Mouse (Mus musculus): ENCODE results near the gene Gm4881. TPM values are rescaled to one million over a fixed set of nuclear protein-coding genes. Genes with fewer than 3 reads are reported as not detected.

The Gm4881 gene
- polyA plus RNA-seq, 1 experiment from 2014 or later: not detected

DNA sequence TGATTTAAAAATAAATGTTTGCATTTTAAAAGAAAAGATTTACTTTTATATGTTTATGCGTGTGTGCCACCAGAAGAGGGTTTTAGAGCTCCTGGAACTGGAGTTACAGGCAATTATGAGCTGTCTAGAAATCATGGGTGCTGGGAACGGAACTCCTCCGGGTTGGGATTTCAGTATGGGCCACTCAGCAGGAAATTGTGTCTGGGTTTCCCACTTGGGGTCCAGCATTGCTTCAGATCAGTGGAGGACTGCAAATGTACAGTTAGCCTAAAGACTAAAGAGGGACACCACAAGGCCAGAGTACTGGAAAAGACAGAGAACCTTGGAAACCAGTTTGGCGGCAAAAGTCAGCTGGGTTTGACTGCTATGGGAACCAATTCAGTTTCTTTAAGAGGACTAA lies 28.9 kb upstream of the Gm4881 start:
- Histone ChIP-seq H3K9me3 (no peaks in the 10 kb centered on the region), H3K9ac (replicated peaks) (no peak overlapping the region), H3K4me3 (replicated peaks) (no peak overlapping the region), H3K4me2 (no peak overlapping the region), H3K27me3 (0 out of 2 replicates have a peak, but pooled peaks cover 2% of the 10 kb centered on the region), H3K4me1 (replicated peaks) (peaks cover 10% of the 10 kb centered on the region), H3K36me3 (0 out of 2 replicates have a peak, but pooled peaks cover 5% of the 10 kb centered on the region), H3K27ac (no peak overlapping the region)
- 82% methylated on average over 4 of the region's 4 CpGs for WGBS
- ATAC-seq (ENCODE audit: insufficient number of reproducible peaks, insufficient read depth, low FRiP score, low TSS enrichment, low read depth): no peak

DNA sequence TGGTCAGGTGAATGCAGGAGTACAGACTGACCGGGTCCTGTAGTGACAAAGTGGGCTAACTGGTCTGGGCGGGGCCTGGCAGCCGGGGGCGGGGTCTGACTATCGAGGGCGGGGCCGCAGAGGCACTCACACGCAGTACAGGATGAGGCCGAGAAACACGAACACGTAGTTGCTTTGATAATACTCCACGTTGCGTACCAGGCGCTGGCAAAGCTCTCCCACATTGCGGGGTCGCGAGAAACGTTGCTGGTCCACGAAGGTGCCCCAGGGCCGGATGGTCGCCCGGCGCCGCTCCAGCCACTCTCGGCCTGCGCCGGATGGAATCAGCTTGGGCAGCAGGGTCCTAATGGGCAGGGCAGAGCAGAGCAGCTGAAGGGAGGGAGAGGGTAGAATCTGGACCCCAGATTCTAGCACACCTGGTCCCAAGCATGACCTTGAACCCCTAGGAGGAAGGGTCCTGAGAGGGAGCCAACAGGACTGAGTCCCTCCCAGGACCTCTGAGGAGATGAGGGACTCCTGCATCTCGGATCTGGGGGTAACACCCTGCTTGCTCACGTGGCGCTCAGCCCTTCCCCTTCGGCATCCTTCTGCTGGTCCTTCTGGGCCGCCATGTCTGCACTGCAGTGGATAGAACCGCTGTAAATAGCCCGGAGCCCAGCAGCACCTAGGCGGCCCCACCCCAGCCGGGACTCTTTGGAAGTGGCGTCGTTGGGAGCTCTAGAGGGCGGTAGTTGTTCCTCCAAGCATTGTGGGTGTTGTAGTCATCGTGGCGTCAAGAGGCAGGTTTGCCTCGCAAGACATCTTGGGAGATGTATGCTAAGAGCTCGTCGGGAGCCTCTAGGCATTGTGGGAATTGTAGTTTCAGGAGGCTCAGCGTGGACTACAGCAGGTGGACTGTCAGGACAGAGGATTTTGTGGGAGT lies 27.9 kb upstream of the Gm4881 start, which contains the start of gene Rabac1:
Gene Rabac1, minus strand, starts transcription at position 783 of the 922 bp plus-strand sequence.
- under 1% methylated on average over 45 of the region's 45 CpGs for WGBS
- peak; percentile 91 for ATAC-seq (ENCODE audit: insufficient number of reproducible peaks, insufficient read depth, low FRiP score, low TSS enrichment, low read depth)
- Histone ChIP-seq H3K27me3 (no peaks in the 10 kb centered on the region), H3K27ac (peak within 1 kb of the TSS; percentile 62; the same call in 1 of the 2 replicates), H3K4me3 (replicated peaks) (peak within 1 kb of the TSS; percentile 66), H3K9ac (replicated peaks) (peak within 1 kb of the TSS; percentile 69), H3K4me2 (peak within 1 kb of the TSS; percentile 74), H3K36me3 (0 out of 2 replicates have a peak, but pooled peaks cover 5% of the 10 kb centered on the region), H3K4me1 (replicated peaks) (peaks cover 10% of the 10 kb centered on the region), H3K9me3 (no peaks in the 10 kb centered on the region)

DNA sequence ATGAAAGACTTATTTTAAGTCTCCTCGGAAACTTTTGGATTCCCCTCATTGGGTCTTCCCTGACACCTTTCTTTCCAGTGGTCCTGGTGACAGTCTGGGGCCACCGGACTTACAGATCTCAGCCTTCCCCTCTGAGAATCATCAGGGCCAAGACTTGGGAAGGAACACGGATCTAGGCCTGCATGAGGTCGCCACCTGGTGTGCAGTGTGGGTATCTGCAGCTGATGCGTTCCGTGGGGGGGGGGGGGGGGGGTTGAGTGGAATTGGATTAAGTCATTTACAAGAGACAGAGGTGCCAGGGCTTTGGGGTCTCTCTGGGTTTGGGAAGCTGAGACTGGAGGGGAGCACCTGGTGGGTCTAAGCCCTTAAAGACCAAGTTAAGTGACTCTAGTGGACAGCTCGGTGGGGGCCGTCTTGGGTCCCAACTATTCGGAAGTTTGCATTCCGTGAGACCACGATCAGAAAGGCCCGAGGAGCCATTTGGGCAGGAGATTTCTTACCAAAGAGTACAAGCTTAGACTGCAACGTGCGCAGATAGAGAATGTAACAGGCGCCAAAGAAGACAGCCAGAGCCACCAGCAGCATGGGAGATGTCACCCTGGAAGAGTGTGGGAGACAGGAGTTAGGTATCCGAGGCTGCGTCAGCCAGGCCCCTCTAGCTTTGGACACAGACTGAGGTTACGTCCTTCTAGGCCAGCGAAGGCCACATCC lies 27.1 kb upstream of the Gm4881 start:
- H3K27me3 ChIP-seq: no peaks in the 10 kb centered on the region
- peak overlapping the region; percentile 74 for H3K4me2 ChIP-seq
- 10% methylated on average over 18 of the region's 19 CpGs for WGBS
- no peak overlapping the region for H3K27ac ChIP-seq
- peak overlapping the region; percentile 66 for H3K4me3 ChIP-seq (replicated peaks)
- ATAC-seq (ENCODE audit: insufficient number of reproducible peaks, insufficient read depth, low FRiP score, low TSS enrichment, low read depth): peak; percentile 3
- H3K9ac ChIP-seq (replicated peaks): no peak overlapping the region
- H3K4me1 ChIP-seq (replicated peaks): peaks cover 10% of the 10 kb centered on the region
- no peaks in the 10 kb centered on the region for H3K9me3 ChIP-seq
- H3K36me3 ChIP-seq: 0 out of 2 replicates have a peak, but pooled peaks cover 5% of the 10 kb centered on the region

DNA sequence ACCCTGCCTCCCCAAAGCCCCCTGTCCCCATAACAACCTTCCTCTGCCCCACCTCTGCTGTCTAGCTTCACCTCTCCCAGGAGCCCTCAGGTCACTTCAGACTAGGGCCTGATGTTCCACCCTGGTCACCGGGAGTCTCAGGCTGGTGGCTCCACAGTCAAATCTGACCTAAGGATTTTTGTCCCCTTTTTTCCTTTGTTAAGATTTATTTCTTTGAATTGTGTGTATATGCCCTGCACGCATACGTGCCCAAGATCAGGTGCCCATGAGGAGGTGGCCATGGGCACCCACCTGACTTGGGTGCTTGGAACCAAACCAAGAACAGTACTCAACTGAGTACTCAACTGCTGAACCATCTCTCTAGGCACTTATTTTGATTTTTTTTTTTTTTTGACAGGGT lies 26.0 kb upstream of the Gm4881 start:
- ATAC-seq (ENCODE audit: insufficient number of reproducible peaks, insufficient read depth, low FRiP score, low TSS enrichment, low read depth): no peak
- no peak overlapping the region for H3K4me3 ChIP-seq (replicated peaks)
- H3K9me3 ChIP-seq: no peaks in the 10 kb centered on the region
- peaks cover 10% of the 10 kb centered on the region for H3K4me1 ChIP-seq (replicated peaks)
- WGBS: 95% methylated on average over 3 of the region's 3 CpGs
- H3K9ac ChIP-seq (replicated peaks): no peak overlapping the region
- H3K4me2 ChIP-seq: no peak overlapping the region
- 0 out of 2 replicates have a peak, but pooled peaks cover 5% of the 10 kb centered on the region for H3K36me3 ChIP-seq
- H3K27ac ChIP-seq: no peak overlapping the region
- H3K27me3 ChIP-seq: no peaks in the 10 kb centered on the region

DNA sequence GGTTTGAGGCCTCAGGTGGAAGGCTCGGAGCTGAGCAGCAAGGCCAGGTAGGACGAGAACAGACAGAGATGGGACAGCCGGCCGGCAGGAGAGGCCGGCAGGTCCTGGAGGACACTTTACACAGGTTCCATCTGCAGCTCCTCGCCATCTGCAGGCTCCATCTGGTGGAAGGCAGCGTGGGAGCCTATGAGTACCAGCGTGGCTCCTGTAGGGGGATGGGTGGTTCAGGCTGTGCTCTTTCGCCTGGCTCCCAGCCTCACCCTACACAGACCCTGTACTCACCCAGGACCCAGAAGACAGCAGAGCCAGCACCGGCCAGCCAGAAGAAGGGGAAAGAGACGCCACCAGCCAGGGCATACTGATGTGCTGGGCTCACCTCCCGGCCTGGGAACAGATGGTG lies 25.5 kb upstream of the Gm4881 start:
- no peak overlapping the region for H3K27ac ChIP-seq
- H3K4me2 ChIP-seq: no peak overlapping the region
- 69% methylated on average over 11 of the region's 12 CpGs for WGBS
- H3K9ac ChIP-seq (replicated peaks): no peak overlapping the region
- H3K27me3 ChIP-seq: no peaks in the 10 kb centered on the region
- 0 out of 2 replicates have a peak, but pooled peaks cover 5% of the 10 kb centered on the region for H3K36me3 ChIP-seq
- ATAC-seq (ENCODE audit: insufficient number of reproducible peaks, insufficient read depth, low FRiP score, low TSS enrichment, low read depth): no peak
- H3K4me1 ChIP-seq (replicated peaks): peaks cover 10% of the 10 kb centered on the region
- no peak overlapping the region for H3K4me3 ChIP-seq (replicated peaks)
- no peaks in the 10 kb centered on the region for H3K9me3 ChIP-seq

DNA sequence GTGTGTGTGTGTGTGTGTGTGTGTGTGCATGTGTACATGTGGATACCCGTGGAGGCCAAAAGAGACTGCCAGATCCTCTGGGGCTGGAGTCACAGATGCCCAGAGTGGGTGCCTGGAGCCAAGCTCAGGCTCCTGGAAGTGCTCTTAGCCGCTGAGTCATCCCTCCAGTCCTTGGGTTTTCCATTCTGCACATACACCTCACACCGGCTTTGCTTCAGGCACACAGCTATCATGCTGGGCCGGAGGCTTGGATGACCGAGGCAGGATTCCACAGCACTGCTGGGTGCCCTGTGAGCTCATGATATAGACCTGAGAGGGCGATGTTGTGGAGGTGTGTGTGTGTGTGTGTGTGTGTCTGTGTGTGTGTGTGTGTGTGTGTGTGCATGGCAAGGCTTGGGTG lies 24.2 kb upstream of the Gm4881 start:
- no peak for ATAC-seq (ENCODE audit: insufficient number of reproducible peaks, insufficient read depth, low FRiP score, low TSS enrichment, low read depth)
- WGBS: 74% methylated on average over 6 of the region's 6 CpGs
- 0 out of 2 replicates have a peak, but pooled peaks cover 5% of the 10 kb centered on the region for H3K36me3 ChIP-seq
- H3K9me3 ChIP-seq: no peaks in the 10 kb centered on the region
- H3K27me3 ChIP-seq: no peaks in the 10 kb centered on the region
- peaks cover 10% of the 10 kb centered on the region for H3K4me1 ChIP-seq (replicated peaks)
- H3K27ac ChIP-seq: no peak overlapping the region
- H3K9ac ChIP-seq (replicated peaks): no peak overlapping the region
- no peak overlapping the region for H3K4me2 ChIP-seq
- no peak overlapping the region for H3K4me3 ChIP-seq (replicated peaks)

DNA sequence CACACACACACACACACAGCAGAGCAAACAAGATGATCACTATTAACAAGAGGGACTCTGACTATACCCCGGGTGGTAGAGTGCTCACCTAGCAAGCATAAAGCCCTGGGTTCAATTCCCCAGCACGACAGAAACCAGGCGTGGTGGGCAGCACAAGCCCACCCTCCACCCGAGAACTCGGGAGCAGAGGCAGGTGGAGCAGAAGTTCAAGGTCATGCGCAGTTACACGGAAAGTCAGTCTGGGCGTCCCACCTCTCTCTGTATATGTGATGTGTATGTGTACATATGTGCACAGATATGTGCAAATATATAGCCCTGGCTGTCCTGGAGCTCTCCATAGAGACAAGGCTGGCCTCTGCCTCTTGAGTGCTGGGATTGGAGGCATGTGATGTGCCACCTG lies 23.7 kb upstream of the Gm4881 start:
- no peak overlapping the region for H3K27ac ChIP-seq
- H3K4me2 ChIP-seq: no peak overlapping the region
- 86% methylated on average over 8 of the region's 8 CpGs for WGBS
- H3K9ac ChIP-seq (replicated peaks): no peak overlapping the region
- peaks cover 10% of the 10 kb centered on the region for H3K4me1 ChIP-seq (replicated peaks)
- no peaks in the 10 kb centered on the region for H3K27me3 ChIP-seq
- no peak overlapping the region for H3K4me3 ChIP-seq (replicated peaks)
- H3K36me3 ChIP-seq: 0 out of 2 replicates have a peak, but pooled peaks cover 5% of the 10 kb centered on the region
- ATAC-seq (ENCODE audit: insufficient number of reproducible peaks, insufficient read depth, low FRiP score, low TSS enrichment, low read depth): no peak
- H3K9me3 ChIP-seq: no peaks in the 10 kb centered on the region

DNA sequence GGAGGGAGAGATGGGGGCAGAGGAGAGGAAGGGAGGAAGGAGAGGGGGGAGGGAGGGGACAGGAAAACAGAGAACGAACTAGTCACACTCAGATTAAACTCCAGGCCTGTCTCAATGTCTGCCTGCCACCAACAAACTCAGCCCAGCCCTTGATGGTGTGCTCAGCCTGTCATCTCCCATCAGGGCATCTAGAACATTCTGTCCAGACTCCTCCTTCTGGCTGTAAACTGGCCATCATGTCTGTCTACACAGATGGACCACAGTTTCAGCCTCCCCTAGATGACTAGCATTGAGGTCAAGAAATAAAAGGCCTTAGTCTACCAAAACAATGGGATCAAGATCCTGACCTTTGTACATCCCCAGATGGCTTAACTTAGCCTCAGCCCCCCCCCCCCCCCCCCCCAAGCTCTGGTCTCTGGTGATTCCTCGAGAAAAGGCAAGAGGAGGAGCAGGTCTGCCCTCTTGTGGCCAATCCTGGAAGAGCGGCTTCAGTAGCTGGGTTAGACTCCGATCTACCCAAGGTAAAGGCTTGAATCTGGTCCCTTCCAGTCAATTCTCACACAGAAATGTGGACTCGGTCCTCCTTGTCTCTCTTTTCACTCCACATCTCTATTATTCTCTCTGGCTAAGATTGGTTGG lies 20.7 kb upstream of the Gm4881 start:
- no peak overlapping the region for H3K27ac ChIP-seq
- no peak overlapping the region for H3K9ac ChIP-seq (replicated peaks)
- no peak overlapping the region for H3K4me3 ChIP-seq (replicated peaks)
- H3K36me3 ChIP-seq: 0 out of 2 replicates have a peak, but pooled peaks cover 5% of the 10 kb centered on the region
- H3K27me3 ChIP-seq: no peaks in the 10 kb centered on the region
- no peak for ATAC-seq (ENCODE audit: insufficient number of reproducible peaks, insufficient read depth, low FRiP score, low TSS enrichment, low read depth)
- 0 out of 2 replicates have a peak, but pooled peaks cover 2% of the 10 kb centered on the region for H3K9me3 ChIP-seq
- 9% methylated on average over 5 of the region's 5 CpGs for WGBS
- no peak overlapping the region for H3K4me2 ChIP-seq
- no peaks in the 10 kb centered on the region for H3K4me1 ChIP-seq (replicated peaks)

DNA sequence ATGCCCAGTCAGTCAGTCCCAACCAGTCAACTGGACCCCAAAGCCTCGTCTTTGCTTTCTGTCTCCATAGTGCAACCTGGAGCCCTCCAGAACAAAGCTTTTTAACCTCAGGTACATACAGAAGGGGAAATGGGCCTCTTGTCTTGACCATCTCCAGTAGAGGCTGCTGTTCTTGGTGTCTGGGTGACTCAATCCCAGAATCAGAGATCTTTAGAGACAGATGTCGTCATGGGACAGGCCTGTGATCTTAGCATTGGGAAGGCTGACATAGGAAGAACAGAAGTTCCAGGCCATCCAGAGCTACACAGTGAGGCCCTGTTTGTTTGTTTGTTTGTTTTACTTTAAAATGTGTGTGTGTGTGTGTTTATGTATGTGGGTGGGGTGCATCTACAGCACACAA lies 20.0 kb upstream of the Gm4881 start:
- Histone ChIP-seq H3K36me3 (no peaks in the 10 kb centered on the region), H3K4me1 (replicated peaks) (no peaks in the 10 kb centered on the region), H3K27ac (no peak overlapping the region), H3K4me3 (replicated peaks) (no peak overlapping the region), H3K9ac (replicated peaks) (no peak overlapping the region), H3K9me3 (0 out of 2 replicates have a peak, but pooled peaks cover 2% of the 10 kb centered on the region), H3K27me3 (no peaks in the 10 kb centered on the region), H3K4me2 (no peak overlapping the region)
- ATAC-seq (ENCODE audit: insufficient number of reproducible peaks, insufficient read depth, low FRiP score, low TSS enrichment, low read depth): no peak
- WGBS: 79% methylated on average over 2 of the region's 2 CpGs

DNA sequence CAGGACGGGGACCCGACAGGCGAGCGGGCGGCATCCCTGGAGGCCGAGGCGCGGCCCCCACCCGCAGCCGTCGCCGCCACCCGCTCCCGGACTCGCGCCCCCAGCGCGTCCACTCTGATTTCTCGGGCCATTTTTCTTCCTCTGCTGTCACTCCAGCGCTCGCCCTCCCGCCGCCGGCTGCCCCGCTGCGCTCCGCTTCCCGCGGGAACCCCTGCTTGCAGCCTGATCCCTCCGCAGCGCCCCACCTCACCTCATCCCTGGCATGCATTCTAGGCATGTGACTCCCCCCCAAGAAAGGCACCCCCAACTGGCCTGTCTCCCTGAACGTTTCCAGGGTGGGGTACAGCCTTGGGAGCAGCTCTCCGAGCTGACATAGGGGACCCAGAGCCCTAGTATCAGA lies 10.9 kb upstream of the Gm4881 start:
- no peak for ATAC-seq (ENCODE audit: insufficient number of reproducible peaks, insufficient read depth, low FRiP score, low TSS enrichment, low read depth)
- WGBS: 2% methylated on average over 32 of the region's 33 CpGs

More for the DNA sequence above, 10.9 kb upstream of the Gm4881 start:
- Histone ChIP-seq H3K4me1 (replicated peaks) (peaks cover 15% of the 10 kb centered on the region), H3K4me2 (peak overlapping the region; percentile 74), H3K36me3 (no peaks in the 10 kb centered on the region), H3K4me3 (replicated peaks) (peak overlapping the region; percentile 45), H3K9me3 (0 out of 2 replicates have a peak, but pooled peaks cover 4% of the 10 kb centered on the region), H3K27me3 (peaks cover 73% of the 10 kb centered on the region), H3K27ac (no peak overlapping the region), H3K9ac (replicated peaks) (peak overlapping the region; percentile 55)
